Mouse (Mus musculus) lung, postnatal 36 days (tissue): ENCODE data around the gene Fkbpl.
A peak's percentile ranks its signal among the peaks of the same experiment; 100 is the strongest.

ENCODE experiments used
- DNase-seq: peaks from one replicate; pipeline ENCODE4 v3.0.0; 2022; ENCODE audit warnings: mixed read lengths

The Fkbpl gene

DNA sequence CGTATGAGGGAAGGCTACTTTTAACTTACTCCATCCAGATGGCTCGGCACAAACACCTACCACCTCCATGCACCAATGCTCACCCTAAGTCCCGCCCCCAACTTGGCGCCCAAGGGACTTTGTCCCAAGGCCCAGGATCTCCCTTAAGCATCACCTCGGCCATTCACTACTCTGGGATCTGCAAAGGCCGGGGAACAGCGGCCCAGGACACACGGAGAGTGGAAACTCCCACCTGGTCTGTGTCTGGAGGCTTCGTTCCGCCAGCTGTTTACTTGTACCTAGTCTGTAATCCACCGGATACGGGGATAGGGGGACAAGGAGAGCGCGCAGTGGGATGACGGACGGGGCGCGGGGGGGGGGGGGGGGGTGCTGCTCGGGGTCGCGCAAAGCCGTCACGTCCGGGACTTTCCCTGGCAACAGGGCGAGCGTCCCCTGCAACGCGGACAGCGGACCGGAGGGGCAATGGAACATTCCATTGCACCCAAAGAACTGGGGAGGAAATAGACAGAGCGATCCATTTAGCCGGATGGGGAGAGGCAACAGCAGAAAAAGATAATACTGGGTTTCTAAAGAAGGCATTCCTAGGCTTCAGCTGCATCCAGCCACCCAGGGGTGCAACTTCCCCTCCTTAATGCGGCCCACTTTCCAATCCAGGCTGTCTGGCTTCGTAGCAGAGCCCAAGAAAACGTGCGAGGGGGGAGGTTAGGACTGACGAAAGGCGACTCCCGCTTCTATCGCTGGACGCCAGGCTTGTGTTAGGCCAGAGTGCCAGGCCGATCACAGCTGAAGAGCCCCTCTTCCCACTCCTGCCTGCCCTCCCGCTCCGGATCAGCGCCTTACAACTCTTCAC is 17.2 kb upstream of the Fkbpl start:
- peak; percentile 89 for DNase-seq

DNA sequence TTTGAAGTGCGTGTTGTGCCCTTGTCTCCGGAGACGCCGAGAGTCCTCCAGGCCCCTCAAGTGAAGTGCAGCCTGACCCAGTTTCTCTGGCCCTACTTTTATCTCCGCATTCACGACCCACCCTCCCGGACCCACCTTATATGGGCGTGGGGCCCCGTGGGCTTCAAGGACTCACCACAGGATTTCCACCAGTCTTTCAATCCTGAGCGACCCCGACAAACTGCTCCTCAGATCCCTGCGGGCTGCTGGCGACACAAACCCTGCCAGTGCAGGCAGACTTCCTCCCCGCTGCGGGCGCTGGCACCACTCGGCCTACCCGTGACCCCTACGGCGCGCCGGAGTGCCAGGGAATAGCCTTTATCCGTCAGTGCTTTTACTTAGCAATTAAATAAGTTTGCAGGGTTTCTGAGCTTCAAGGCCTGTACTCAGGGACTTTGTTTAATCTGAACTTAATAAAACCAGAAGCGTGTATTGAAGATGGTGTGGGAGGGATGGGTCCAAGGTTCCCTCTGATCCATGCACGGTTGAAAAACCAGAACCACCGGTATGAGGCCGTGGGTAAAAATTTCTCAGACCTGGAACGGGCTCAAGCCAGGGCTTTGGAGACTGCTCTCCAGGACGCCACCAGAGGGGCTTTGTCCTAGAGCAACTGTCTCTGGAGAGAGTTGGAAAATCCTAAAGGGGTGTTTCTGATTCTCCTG is 16.5 kb upstream of the Fkbpl start, which contains the start of gene Ppt2:
Gene Ppt2 (minus strand): TSS at position 568 of the 701 bp plus-strand sequence.
- DNase-seq, result peak; percentile 73

DNA sequence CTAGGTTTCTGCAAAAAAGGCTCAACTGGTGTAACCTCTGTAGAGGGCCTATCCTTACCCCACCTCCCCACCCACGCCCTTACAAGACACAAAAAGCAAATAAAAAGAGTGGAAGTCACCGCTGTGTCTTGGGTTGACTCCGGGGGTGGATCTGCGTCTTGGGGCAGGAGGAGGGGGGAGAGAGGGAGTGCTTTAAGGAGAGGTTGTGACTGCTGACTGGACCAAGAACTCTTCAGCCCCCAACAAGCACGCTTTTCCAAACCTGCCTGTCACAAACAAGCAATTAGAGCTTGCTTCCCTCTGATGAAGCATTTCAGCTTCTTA is 16.0 kb upstream of the Fkbpl start:
- DNase-seq, result no peak

DNA sequence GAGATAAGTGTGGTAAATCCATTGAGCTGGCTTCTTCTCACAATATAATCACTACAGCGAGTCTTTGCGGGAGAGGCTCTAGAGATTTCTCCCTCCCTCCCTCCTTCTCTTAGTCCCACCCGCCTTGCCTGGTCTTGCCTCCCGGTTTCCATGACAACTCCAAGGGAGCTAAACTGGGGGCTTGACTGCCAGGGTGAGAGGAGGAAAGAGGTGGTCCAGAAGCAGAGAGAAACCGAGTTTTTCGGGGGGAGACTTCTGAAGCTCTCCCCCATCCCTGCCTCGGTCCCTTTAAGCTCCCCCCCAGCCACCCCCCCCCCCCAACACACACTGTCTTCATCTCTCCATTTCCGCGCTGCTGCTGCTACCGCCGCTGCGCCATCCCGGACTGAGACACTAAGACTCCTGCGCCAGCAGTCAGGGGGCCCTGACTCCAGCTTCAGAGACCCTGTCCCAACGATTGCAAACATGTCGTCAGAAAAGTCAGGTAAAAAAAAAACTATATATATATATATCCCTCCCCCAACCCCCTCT is 15.3 kb upstream of the Fkbpl start, which contains the start of gene Prrt1:
Gene Prrt1 (plus strand): TSS at position 313 of the 531 bp plus-strand sequence.
- DNase-seq, result no peak

DNA sequence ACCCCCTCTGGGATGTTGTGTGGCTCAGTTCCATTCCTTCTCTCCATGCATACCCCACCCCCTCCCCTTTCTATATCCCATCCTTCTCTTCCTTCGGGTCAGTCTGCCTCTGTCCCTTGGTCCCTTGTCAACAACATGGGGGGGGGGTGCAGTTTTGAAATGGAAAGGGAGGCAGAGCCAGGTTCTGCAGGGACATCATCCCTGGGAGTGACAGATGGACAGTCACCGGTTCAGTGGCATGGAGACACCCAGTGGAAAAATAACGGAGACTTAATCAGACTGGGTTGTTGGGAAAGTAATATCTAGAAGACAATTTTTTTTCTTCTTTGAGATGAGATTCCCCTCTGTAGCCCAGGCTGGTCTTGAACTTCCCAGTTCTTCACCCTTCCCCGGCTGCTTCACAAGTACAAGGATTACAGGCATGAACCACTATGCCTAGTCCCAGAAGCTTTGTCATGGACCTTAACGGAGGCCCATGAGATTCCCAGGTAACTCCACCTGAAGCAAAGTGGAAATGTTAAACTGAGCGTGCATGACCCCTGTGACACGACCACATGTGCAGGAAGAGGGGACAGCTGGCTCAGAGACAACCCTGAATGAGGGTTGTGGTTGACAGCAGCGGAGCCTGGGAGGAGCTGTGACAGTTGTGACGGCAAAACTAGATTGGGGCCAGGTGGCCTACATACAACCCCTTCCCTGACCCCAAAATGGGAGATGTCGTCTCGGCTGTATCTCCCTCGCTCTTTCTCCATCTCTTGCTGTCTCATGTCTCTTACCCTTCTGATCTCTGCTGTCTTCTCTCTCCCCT is 14.6 kb upstream of the Fkbpl start:
- DNase-seq, result no peak

DNA sequence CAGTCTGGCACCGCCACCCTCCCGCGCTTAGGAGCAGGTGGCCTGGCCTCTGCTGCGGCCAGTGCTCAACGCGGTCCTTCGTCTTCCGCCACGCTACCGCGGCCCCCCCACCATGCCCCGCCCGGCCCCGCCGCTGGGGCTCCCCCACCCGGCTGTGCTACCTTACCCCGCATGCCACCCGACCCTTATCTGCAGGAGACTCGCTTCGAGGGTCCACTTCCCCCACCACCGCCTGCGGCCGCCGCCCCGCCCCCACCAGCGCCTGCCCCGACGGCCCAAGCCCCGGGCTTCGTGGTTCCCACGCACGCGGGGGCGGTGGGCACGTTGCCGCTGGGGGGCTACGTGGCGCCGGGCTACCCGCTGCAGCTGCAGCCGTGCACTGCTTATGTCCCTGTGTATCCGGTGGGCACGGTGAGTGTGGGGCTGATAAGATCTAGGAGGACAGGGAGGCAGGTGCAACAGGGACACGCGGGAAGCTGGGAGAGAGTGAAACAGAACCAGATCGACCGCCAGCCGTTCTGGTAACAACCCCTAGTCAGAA is 13.7 kb upstream of the Fkbpl start:
- DNase-seq, result no peak

DNA sequence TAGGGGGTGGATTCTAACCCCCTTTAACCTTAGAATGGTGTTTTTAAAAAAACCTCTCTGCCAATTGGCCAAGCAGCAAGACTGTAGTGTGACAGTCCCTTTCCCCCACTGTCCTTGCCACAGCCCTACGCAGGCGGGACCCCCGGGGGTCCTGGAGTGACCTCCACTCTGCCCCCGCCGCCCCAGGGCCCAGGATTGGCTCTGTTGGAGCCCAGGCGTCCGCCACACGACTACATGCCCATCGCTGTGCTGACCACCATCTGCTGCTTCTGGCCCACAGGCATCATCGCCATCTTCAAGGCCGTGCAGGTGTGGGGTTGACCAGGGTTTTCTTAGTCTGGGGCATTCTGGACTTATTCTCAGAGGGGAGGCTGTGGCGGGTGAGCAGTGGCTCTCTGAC is 12.9 kb upstream of the Fkbpl start:
- DNase-seq, result no peak

DNA sequence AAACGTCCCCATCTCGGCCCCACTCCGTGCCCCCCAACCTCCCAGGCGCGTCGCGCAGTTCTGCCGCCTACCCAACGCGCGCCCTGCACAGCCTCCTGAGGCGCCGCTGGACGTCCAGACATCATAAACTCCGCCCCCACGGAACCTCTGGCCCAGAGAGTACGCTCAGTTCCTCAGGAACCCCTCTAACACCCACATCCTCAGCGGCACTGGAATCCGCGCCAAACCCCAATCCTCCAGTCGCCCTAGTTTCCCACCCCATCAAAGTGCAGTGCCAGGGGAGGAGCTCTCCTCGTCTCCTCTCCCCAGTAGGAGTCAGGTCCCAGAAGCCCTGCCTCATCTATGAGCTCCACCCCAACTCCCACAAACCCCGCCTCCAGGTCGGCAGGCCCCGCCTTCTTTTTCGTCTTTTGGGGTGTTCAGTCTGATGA is 12.3 kb upstream of the Fkbpl start:
- DNase-seq, result peak; percentile 88

DNA sequence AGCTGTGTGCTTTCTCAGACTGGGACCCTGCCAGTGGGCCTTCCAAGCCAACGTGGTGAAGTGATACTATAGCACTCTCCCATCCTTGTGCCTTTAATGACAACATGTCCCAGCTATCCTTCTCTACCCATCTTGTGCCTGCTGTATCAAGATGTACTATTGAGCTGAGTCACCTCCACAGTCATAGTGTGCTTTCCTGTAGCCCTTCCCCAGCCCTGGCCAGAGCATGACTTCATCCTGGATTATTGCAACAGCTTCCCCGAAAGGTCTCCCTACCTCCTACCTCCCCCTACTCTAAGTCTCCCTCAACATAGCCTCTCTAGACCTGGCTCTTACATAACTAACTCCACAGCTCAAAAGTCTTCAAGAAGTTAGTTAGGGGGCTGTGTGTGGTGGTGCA is 8.9 kb upstream of the Fkbpl start:
- DNase-seq, result no peak

DNA sequence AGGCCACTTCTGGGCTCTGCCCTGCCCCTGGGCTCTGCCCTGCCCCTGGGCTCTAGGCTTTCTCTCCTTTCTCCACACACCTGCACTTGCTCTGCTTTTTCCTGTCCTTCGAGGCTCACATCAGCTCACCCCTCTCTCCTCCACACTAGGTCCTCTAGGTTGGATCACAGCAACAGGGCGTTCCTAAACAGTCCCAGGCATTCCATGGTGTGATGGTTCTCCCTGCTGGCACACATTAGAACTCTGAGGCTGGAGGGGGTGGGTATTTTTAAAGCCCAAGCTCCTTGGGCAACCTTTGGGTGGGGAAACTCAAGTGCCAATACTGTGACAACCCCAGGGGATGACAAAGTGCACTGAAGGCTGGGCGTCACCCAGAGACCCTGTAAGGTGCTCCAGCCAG is 7.1 kb upstream of the Fkbpl start:
- DNase-seq, result no peak

DNA sequence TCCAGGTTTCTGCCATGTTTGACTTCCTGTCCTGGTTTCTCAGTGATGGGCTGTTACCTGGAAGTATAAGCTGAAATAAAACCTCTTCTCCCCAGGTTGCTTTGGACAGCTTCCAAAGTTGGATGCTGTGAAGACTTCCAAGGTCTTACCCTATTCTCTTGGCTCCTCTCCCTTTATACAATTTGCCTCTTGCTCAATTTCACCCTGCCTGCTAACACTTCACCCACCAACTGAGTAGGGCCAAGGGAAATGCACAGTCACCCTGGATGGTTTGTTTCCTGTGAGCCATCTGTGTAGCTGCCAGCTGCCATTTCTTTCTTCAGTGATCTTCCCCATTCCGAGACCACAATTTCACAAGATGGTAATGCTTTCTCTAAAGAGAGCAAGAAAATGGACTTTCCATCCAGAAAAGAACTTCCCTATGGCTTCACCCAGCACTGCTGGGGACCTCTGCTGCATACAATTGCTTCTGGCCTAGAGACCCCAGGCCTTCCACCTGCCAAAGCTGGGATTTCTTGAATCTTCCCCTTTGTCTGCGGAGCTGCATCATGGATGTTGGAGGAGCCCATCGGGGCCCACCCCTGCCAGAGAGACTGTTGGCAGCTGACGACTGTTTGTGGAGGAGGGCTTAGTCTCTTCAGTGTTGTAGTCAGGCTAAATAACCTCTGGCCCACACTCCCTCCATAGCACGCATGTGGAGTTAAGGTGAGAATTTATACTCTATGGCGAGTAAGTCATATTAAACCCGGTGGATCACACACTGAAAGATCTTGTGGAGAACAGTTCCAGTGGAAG is 4.9 kb upstream of the Fkbpl start:
- no peak for DNase-seq

DNA sequence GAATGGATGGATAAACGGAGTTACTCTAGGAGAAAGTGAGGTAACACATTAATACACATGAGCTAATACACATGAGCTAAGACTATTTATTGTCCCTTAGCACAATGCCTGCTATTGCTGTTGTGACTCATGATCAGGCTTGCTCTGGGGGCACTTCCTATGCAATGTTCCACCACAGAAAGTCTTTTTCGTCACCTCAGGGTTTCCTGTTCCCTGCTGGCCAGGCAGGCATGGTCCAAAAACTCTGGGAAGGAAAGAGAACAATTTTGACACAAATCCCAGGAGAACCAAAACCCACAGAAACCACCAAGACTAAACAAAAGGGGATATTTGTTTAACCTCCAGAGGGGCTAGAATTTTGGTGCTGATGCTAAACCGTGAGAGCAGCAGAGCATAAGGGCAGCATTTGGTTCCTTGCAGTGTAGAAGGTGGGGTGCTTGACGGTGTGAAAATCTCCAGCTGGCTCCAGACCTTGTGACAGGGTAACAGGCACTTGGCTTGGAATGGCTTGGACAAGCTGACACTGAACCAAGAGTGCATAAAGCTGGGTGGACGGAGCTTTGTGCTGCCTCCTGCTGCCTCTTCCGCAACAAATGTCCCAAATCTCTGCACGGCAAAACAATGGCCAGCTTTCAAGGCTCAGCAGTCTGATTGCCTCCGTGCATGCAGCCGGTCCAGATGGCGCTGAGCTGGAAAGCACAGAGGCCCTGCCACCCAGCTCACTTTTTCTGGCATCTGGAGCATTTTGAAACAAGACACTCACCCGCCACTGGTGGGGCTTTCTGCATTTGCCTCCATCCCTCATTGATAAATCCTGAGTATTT is 3.6 kb upstream of the Fkbpl start:
- no peak for DNase-seq

DNA sequence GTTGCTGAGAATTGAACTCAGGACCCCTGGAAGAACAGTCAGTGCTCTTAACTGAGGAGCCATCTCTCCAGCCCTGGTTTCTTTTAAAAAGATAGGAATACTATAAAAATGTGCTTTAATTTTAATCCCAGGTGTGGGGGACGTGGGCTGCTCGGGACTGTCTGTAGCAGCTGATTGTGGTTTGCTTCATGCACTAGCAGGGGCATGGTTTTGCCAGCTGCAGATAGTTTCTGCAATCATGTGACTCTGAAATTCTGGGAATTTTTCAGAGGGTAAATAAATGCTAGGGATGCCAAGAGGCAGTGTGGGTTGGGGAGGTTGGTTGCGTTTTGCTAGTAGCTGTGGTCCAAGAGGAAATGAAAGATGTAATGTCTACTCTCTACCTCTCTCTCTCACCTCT is 2.6 kb upstream of the Fkbpl start:
- DNase-seq, result no peak

DNA sequence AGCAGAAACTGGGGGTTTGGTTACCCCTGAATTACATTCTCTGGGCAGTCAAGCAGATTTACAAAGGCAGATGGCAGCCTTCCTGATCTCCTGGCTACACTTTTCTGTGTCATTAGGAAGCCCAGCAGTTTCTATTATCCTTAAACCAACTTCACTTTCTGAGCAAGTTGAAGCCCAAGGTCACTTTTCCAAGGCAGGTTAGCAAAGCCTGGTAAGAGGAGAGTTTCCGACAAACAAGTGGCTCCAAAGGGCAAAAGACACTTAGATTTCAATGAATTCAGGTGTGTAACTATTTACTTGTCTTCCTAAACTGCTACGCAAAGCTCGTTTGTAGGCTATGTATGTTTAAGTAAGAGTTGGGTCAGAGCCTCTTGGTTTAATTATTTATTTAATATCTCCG is 1.2 kb upstream of the Fkbpl start:
- DNase-seq, result no peak

DNA sequence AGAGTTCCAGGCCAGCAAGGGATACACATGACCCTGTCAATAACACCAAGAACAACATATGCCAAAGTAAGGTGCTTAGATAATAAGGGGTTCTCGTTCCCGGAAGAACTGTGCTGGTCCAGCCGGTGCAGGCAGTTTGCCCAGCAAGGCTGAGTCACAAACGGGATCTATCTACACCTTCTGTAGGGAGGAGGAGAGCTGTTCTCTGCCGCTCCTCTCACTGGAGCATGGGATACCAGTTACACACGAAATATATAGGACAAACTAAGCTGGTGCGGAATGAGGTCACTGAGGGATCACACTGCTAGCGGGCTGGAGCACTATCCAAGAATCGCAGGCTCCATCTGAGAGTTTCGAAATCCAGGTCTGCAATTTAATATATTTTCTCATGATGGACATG is 620 bp upstream of the Fkbpl start:
- no peak for DNase-seq

DNA sequence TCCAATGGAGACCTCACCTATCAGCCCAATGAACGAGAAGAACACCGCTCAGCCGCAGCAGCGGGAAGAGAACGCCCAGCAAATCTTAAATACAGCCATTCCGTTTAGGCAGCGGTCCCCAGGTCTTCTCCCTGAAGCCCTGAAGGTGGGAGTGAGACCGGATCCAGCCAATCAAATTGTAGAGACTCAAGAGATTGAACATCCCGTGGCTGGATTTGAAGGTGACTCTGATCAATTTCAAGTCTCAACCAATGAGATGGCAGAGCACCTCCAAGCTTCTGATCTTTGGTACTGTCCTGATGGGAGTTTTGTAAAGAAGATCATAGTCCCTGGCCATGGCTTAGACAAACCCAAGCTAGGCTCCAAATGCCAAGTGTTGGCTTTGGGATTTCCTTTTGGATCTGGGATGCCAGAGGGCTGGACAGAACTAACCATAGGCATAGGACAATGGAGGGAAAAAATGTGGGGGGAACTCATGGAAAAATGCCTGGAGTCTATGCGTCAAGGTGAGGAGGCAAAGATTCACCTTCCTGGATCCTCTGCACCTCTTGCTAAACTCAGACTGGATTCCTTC is 779 bp downstream of the Fkbpl start:
- DNase-seq, result no peak

DNA sequence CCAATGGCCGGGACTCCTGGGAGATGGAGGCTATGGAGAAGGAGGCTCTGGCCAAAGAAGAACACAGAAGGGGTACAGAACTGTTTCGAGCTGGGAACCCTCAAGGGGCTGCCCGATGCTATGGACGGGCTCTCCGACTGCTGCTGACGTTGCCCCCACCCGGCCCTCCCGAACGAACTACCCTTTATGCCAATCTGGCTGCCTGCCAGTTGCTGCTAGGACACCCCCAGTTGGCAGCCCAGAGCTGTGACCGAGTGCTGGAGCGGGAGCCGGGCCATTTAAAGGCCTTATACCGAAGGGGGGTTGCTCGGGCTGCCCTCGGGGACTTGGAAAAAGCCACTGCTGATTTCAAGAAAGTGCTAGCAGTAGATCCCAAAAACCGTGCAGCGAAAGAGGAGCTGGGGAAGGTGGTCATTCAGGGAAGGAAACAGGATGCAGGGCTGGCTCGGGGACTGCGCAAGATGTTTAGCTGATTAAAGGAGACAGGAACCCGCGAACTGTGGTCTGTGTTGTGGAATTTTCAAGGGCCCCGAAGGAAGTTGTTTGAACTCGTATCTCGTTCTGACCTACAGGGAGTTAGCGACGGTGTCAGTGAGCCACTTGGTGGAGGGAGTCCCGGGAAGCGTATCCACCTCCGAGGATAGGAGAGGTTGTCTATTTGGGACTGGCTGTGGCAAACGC is 1.4 kb downstream of the Fkbpl start:
- no peak for DNase-seq

DNA sequence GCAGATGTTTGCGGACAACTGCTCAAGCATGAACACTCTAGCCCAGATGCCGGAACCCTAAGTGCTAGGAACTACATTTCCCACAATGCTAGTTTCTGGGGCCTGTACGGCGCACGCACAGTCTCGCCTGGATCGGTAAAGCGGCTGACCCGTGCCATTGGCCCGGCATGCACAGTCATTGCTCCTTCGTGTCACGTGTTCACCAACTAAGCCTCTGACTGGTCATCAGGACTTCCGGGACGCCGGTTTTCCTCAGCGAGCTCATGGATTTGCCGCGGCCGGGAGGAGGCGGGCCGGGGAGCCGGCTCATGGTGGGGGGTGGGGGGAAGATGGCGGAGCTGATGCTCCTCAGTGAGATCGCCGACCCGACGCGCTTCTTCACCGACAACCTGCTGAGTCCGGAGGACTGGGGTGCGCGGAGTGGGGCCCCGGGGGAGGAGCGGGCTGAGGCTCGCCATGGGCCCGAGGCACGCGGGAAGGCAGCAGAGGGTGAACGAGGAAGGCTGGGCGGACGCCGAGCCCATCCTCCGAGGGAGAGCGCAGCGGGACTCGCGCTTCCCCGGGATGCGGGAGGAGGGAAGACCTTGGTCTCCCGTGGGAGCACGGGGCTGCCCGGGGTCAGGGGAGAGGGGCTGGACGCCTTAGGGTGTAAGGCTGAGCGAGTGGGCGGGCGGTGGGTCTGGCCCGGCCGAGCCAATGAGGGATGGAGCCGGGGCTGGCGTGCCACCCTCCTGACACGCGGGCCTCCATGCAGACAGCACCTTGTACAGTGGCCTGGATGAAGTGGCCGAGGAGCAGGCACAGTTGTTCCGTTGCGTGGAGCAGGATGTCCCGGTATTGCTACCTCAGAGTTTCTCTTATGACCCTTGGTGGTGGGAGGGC is 2.6 kb downstream of the Fkbpl start, which contains the start of gene Atf6b:
Gene Atf6b (plus strand): TSS at position 241 of the 882 bp plus-strand sequence.
- DNase-seq, result peak; percentile 99
